ENCODE assay signal across 8 mouse cellular contexts in the genomic region with DNA sequence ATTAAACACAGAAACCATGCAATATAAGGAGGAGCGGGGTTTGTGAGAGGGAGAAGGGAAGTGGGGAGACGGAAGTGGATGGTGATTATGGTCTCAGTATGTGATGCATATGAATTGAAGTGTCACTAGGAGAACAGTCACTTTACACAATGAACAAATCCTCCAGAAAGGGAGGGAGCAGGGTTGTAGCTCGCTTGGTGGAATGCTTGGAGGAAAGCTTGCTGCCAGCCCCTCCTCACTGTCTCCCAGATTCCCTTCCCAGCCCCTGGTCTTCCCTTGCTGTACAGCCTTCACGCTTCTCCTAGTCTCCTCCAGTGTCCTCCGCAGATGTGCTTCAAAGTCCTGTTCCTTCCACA. TPM values are rescaled to one million over a fixed set of nuclear protein-coding genes. Genes with fewer than 3 reads are reported as not detected.
DNase-seq lines count a peak whose midpoint lies in the region; ATAC-seq and TF ChIP-seq lines count a peak whose summit lies in the region.

No protein-coding gene starts in this region.

- 0 out of 2 replicates have a peak, but pooled peaks cover 2% of the 10 kb centered on the region for H3K27me3 ChIP-seq in heart, embryonic 11.5 days (ENCODE audit: control insufficient read depth, insufficient read depth, low read length)
- no peaks in the 10 kb centered on the region for H3K27me3 ChIP-seq in hindbrain, embryonic 15.5 days
- no peaks in the 10 kb centered on the region; the same call in 1 of the 2 replicates for H3K27me3 ChIP-seq in midbrain, embryonic 13.5 days

- no peak for DNase-seq in heart, adult 11 months
- peak; percentile 16 for DNase-seq in brain, embryonic 14.5 days (ENCODE audit: low read depth)
- no peak for DNase-seq in layer of hippocampus, adult 9-10 months (ENCODE audit: low spot score)
- no peak for DNase-seq in kidney, postnatal 36 days
- no peak for DNase-seq in gastrocnemius, postnatal 25 days

- H3K9me3 ChIP-seq in heart, embryonic 11.5 days (replicated peaks; ENCODE audit: control insufficient read depth, low read length) = no peaks in the 10 kb centered on the region
- no peaks in the 10 kb centered on the region for H3K9me3 ChIP-seq in hindbrain, embryonic 15.5 days
- no peaks in the 10 kb centered on the region for H3K9me3 ChIP-seq in midbrain, embryonic 13.5 days

- peak overlapping the region; percentile 36 for H3K4me3 ChIP-seq in heart, embryonic 11.5 days (ENCODE audit: low read depth, low read length)
- peak overlapping the region; percentile 29 for H3K4me3 ChIP-seq in hindbrain, embryonic 15.5 days
- peak overlapping the region; percentile 31 for H3K4me3 ChIP-seq in midbrain, embryonic 13.5 days (replicated peaks)

- WGBS in heart, embryonic 11.5 days (ENCODE audit: insufficient replicate concordance) = 31% methylated on average over 5 of the region's 5 CpGs
- WGBS in hindbrain, embryonic 15.5 days = 44% methylated on average over 5 of the region's 5 CpGs
- 40% methylated on average over 5 of the region's 5 CpGs for WGBS in midbrain, embryonic 13.5 days

- peak overlapping the region; percentile 28; the same call in 1 of the 2 replicates for H3K9ac ChIP-seq in heart, embryonic 11.5 days (ENCODE audit: low read depth, low read length)
- peak overlapping the region; percentile 15 for H3K9ac ChIP-seq in hindbrain, embryonic 15.5 days
- H3K9ac ChIP-seq in midbrain, embryonic 13.5 days (replicated peaks) = peak overlapping the region; percentile 46; the same call in 1 of the 2 replicates

- H3K4me1 ChIP-seq in heart, embryonic 11.5 days (ENCODE audit: control insufficient read depth, insufficient read depth, low read length) = no peaks in the 10 kb centered on the region
- H3K4me1 ChIP-seq in hindbrain, embryonic 15.5 days (replicated peaks) = peaks cover 6% of the 10 kb centered on the region; the same call in 1 of the 2 replicates
- H3K4me1 ChIP-seq in midbrain, embryonic 13.5 days (replicated peaks) = peaks cover 4% of the 10 kb centered on the region; the same call in 1 of the 2 replicates

- no peak for TF ChIP-seq POLR2A in brain, embryonic 14.5 days (IDR thresholded peaks at IDR 0.05; ENCODE audit: borderline replicate concordance, extremely low read depth, insufficient read depth, insufficient read length, poor library complexity, severe bottlenecking)

- H3K36me3 ChIP-seq in heart, embryonic 11.5 days (ENCODE audit: control insufficient read depth, insufficient read depth, low read length) = no peaks in the 10 kb centered on the region
- no peaks in the 10 kb centered on the region for H3K36me3 ChIP-seq in hindbrain, embryonic 15.5 days
- H3K36me3 ChIP-seq in midbrain, embryonic 13.5 days = no peaks in the 10 kb centered on the region

- peak overlapping the region; percentile 63 for H3K4me2 ChIP-seq in heart, embryonic 11.5 days
- peak overlapping the region; percentile 55 for H3K4me2 ChIP-seq in hindbrain, embryonic 15.5 days
- H3K4me2 ChIP-seq in midbrain, embryonic 13.5 days (replicated peaks) = peak overlapping the region; percentile 48

- no peak overlapping the region for H3K27ac ChIP-seq in heart, embryonic 11.5 days (ENCODE audit: low read depth, low read length)
- 0 out of 2 replicates have a peak overlapping the region, but pooled peaks have one; percentile 46 for H3K27ac ChIP-seq in hindbrain, embryonic 15.5 days (replicated peaks)
- H3K27ac ChIP-seq in midbrain, embryonic 13.5 days = no peak overlapping the region

- TF ChIP-seq CTCF in brain, embryonic 14.5 days (IDR thresholded peaks at IDR 0.05; ENCODE audit: borderline replicate concordance, extremely low read depth, insufficient read depth, insufficient read length) = no peak

- ATAC-seq in heart, embryonic 11.5 days (replicated peaks; ENCODE audit: insufficient number of reproducible peaks, low FRiP score, low TSS enrichment) = no peak
- peak; percentile 59; the same call in 1 of the 2 replicates for ATAC-seq in hindbrain, embryonic 15.5 days (ENCODE audit: low FRiP score, low read depth)
- peak; percentile 63 for ATAC-seq in midbrain, embryonic 13.5 days

RNA-seq across cellular contexts. Expression of a gene that starts 22.9 kb away (rescaled TPM):
- polyA plus RNA-seq in heart, embryonic 11.5 days (2014; fragmentation: Nextera tagmentation; extraction: Ambion mirVana) = 0.11 and 0.42 TPM in 2 replicates
- polyA plus RNA-seq in brain, embryonic 14.5 days (2012; rRNA removed) = 1.8 and 2.6 TPM in 2 replicates
- polyA plus RNA-seq in hindbrain, embryonic 15.5 days (2015; fragmentation: Nextera tagmentation; extraction: Ambion mirVana) = 2.3 and 3.2 TPM in 2 replicates
- polyA plus RNA-seq in midbrain, embryonic 13.5 days (2015; fragmentation: Nextera tagmentation; extraction: Ambion mirVana) = 0.63 and 1.3 TPM in 2 replicates
- under 1 TPM; 0.40 to 0.43 TPM for total RNA-seq in gastrocnemius, postnatal 25 days (2021)

RNA-seq across cellular contexts. Expression of a gene that starts 28.4 kb away (rescaled TPM):
- polyA plus RNA-seq in heart, embryonic 11.5 days (2014; fragmentation: Nextera tagmentation; extraction: Ambion mirVana) = 7.9 and 8.1 TPM in 2 replicates
- polyA plus RNA-seq in brain, embryonic 14.5 days (2012; rRNA removed) = 12.2 and 17.9 TPM in 2 replicates
- polyA plus RNA-seq in hindbrain, embryonic 15.5 days (2015; fragmentation: Nextera tagmentation; extraction: Ambion mirVana) = 13.8 and 13.9 TPM in 2 replicates
- 7.5 and 7.9 TPM in 2 replicates for polyA plus RNA-seq in midbrain, embryonic 13.5 days (2015; fragmentation: Nextera tagmentation; extraction: Ambion mirVana)
- 1 to 10 TPM; 5.8 to 5.9 TPM for total RNA-seq in gastrocnemius, postnatal 25 days (2021)

RNA-seq across cellular contexts. Expression of a gene that starts 54.4 kb away (rescaled TPM):
- polyA plus RNA-seq in heart, embryonic 11.5 days (2014; fragmentation: Nextera tagmentation; extraction: Ambion mirVana) = 20.1 and 21.1 TPM in 2 replicates
- 35.7 and 41.3 TPM in 2 replicates for polyA plus RNA-seq in brain, embryonic 14.5 days (2012; rRNA removed)
- polyA plus RNA-seq in hindbrain, embryonic 15.5 days (2015; fragmentation: Nextera tagmentation; extraction: Ambion mirVana) = 16.2 and 17.3 TPM in 2 replicates
- 18.6 and 19.3 TPM in 2 replicates for polyA plus RNA-seq in midbrain, embryonic 13.5 days (2015; fragmentation: Nextera tagmentation; extraction: Ambion mirVana)
- 10 to 100 TPM; 35.2 to 39.6 TPM for total RNA-seq in gastrocnemius, postnatal 25 days (2021)
